Mouse (Mus musculus) forebrain, embryonic 13.5 days (tissue): ENCODE measurements around the gene Pkp2. TPM values are rescaled to one million over a fixed set of nuclear protein-coding genes. Genes with fewer than 3 reads are reported as not detected.

ENCODE experiments used
- ATAC-seq: fragments of 200-750 bp; cut with Nextera tagmentation; 2 replicates; pipeline ENCODE4 v1.8.0; 2017
- H3K27ac ChIP-seq: fragments of 300-500 bp; sonication (generic); 2 replicates; pipeline ENCODE4 v1.5.1; 2015; ENCODE audit warnings: inconsistent platforms, mild to moderate bottlenecking, moderate library complexity
- H3K27me3 ChIP-seq: fragments of 300-500 bp; sonication (generic); 2 replicates; pipeline ENCODE4 v1.6.1; 2015; ENCODE audit warnings: mild to moderate bottlenecking, inconsistent platforms
- H3K36me3 ChIP-seq: fragments of 300-500 bp; sonication (generic); 2 replicates; pipeline ENCODE4 v1.6.1; 2015; ENCODE audit warnings: mild to moderate bottlenecking, inconsistent platforms; ENCODE audit not compliant: poor library complexity, severe bottlenecking
- H3K4me1 ChIP-seq: fragments of 300-500 bp; sonication (generic); 2 replicates; pipeline ENCODE4 v1.6.1; 2015; ENCODE audit warnings: inconsistent platforms
- H3K4me2 ChIP-seq: fragments of 300-500 bp; sonication (generic); 2 replicates; pipeline ENCODE4 v1.6.1; 2015; ENCODE audit warnings: inconsistent platforms, mild to moderate bottlenecking, moderate library complexity
- H3K4me3 ChIP-seq: fragments of 300-500 bp; sonication (generic); 2 replicates; pipeline ENCODE4 v1.5.1; 2015; ENCODE audit warnings: mild to moderate bottlenecking, inconsistent platforms
- H3K9ac ChIP-seq: fragments of 300-500 bp; sonication (generic); 2 replicates; pipeline ENCODE4 v1.6.1; 2015; ENCODE audit warnings: mild to moderate bottlenecking, inconsistent platforms
- H3K9me3 ChIP-seq: fragments of 300-500 bp; sonication (generic); replicated peaks from 2 replicates; pipeline ENCODE4 v1.6.1; 2016; ENCODE audit warnings: inconsistent platforms
- WGBS: fragments of 180-500 bp; shearing (Covaris S2); methylation state at CpG from one replicate; pipeline ENCODE4 v1.1.7; 2015; 5-methylcytosine and 5-hydroxymethylcytosine counted together
- polyA plus RNA-seq: library from polyadenylated mRNA; unstranded; fragments of >200 nt; fragmentation: Nextera tagmentation; extraction: Ambion mirVana; gene quantifications from 2 replicates; pipeline ENCODE4 v1.2.1, GENCODE M21; 2015

The Pkp2 gene
- polyA plus RNA-seq, 1 experiment from 2014 or later = 1.1 TPM

DNA sequence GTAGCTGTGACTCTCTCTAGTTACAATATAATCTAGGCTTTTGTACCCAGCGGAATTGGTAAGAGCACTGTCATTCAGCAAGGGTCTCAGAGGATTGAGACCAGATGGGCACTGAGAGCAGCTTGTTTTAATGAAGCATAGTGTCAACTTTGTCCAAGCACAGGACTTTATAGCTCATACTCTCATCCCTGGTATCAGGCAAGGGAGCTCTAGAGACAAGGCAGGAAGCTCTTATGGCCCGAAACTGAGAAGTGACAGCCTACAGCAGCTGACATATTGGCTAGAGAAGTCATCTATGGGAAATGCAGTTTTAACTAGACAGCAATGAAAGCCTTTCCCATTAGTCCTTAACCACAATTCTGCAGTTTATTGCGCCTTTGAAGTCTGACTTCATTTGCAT is 59.9 kb downstream of the Pkp2 start:
- WGBS = 26% methylated on average over 3 of the region's 3 CpGs
- no peaks in the 10 kb centered on the region for H3K36me3 ChIP-seq
- no peak overlapping the region for H3K4me2 ChIP-seq

DNA sequence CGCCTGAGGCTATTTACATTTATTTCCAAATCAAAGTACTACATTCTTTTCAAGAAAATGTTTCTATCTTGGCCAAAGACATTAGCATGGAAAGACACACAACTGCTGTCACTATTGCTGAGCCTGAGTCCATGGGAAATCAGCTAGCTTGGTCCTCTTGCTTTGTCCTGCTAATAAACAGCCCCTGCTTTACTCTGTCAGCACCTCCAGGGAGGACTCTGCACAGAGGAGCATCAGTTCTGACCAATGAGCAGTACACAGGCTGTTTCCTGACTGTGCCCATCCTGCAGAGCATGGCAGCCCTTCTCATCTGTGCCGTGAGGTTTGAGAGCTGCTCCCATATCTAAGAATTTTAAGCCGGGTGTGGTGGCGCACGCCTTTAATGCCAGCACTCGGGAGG is 60.6 kb downstream of the Pkp2 start:
- Histone ChIP-seq H3K27me3 (no peaks in the 10 kb centered on the region), H3K27ac (no peak overlapping the region)

More for the DNA sequence above, 59.9 kb downstream of the Pkp2 start:
- Histone ChIP-seq H3K4me1 (peaks cover 12% of the 10 kb centered on the region), H3K9ac (no peak overlapping the region), H3K27ac (no peak overlapping the region), H3K9me3 (no peaks in the 10 kb centered on the region), H3K27me3 (no peaks in the 10 kb centered on the region), H3K4me3 (no peak overlapping the region)
- ATAC-seq = peak; percentile 19; the same call in 1 of the 2 replicates

DNA sequence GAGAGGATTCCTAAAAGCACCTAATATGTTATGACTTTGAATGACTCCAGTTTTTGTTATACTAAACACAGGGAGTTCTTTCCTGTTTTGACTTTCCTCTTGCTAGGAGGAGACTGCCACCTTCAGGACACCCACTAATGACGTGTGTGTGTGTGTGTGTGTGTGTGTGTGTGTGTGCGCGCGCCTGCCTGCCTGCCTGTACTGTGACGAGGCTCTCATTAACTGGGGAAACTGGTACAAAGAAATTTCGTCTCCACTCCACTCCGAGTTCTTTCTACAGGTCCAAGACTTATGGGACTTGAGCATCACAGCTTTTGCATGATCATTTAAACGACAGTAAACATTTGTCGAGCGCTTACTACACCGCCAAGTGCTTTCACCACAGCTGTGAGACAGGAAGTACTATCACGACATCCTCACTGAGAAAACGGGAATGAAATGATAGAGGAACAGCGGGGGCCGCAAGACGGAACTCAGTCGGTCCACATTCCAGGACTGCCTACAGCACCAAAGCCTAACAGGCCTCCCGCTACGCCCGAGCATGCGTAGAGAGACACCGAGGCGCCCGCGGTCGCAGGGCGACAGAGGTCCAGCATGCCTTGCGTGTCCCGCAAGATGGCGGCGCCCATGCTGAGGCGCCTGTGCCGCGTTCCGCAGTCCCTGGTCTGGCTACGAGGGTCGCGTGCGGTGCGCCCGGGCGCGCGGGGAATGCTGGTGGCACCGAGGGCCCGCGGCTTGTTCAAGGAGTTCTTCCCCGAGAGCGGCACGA is 89.4 kb downstream of the Pkp2 start, which contains the start of gene Yars2:
TSS of gene Yars2 (plus strand) at position 597 of the 769 bp plus-strand sequence.
- Histone ChIP-seq H3K27me3 (no peaks in the 10 kb centered on the region), H3K9ac (peak within 1 kb of the TSS; percentile 83), H3K4me3 (peak within 1 kb of the TSS; percentile 70), H3K4me2 (peak within 1 kb of the TSS; percentile 90), H3K4me1 (peaks cover 21% of the 10 kb centered on the region), H3K9me3 (no peaks in the 10 kb centered on the region), H3K27ac (peak within 1 kb of the TSS; percentile 89), H3K36me3 (peaks cover 16% of the 10 kb centered on the region)
- ATAC-seq = peak; percentile 99
- WGBS = 0% methylated on average over 48 of the region's 50 CpGs

More for the DNA sequence above, 60.6 kb downstream of the Pkp2 start:
- no peak overlapping the region for H3K4me3 ChIP-seq
- no peaks in the 10 kb centered on the region for H3K36me3 ChIP-seq
- no peak; the same call in 1 of the 2 replicates for ATAC-seq
- H3K4me1 ChIP-seq = peaks cover 12% of the 10 kb centered on the region
- H3K9me3 ChIP-seq = no peaks in the 10 kb centered on the region
- WGBS = 76% methylated on average over 6 of the region's 6 CpGs
- no peak overlapping the region for H3K4me2 ChIP-seq
- H3K9ac ChIP-seq = no peak overlapping the region

DNA sequence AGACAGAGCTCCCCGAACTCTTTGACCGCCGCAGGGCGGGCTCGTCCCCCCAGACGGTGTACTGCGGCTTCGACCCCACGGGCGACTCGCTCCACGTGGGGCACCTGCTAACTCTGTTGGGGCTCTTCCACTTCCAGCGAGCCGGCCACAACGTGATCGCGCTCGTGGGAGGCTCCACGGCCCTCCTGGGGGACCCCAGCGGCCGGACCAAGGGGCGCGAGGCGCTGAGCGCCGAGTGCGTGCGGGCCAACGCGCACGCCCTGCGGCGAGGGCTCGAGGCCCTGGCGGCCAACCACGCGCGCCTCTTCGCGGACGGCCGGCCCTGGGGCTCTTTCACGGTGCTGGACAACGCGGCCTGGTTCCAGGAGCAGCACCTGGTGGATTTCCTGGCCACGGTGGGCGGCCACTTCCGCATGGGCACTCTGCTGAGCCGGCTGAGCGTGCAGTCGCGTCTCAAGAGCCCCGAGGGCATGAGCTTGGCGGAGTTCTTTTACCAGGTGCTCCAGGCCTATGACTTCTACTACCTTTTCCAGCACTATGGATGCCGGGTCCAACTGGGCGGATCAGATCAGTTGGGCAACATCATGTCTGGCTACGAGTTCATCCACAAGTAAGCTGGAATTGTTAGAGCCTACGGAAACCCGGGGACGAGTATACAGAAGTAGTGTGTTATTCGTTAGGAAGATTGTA is 90.2 kb downstream of the Pkp2 start:
- Histone ChIP-seq H3K27ac (peak overlapping the region; percentile 89), H3K9ac (peak overlapping the region; percentile 83), H3K4me1 (peaks cover 21% of the 10 kb centered on the region), H3K36me3 (peaks cover 22% of the 10 kb centered on the region), H3K4me2 (peak overlapping the region; percentile 90), H3K4me3 (peak overlapping the region; percentile 70), H3K27me3 (no peaks in the 10 kb centered on the region), H3K9me3 (no peaks in the 10 kb centered on the region)
- WGBS = 0% methylated on average over 52 of the region's 61 CpGs
- ATAC-seq = peak; percentile 58

DNA sequence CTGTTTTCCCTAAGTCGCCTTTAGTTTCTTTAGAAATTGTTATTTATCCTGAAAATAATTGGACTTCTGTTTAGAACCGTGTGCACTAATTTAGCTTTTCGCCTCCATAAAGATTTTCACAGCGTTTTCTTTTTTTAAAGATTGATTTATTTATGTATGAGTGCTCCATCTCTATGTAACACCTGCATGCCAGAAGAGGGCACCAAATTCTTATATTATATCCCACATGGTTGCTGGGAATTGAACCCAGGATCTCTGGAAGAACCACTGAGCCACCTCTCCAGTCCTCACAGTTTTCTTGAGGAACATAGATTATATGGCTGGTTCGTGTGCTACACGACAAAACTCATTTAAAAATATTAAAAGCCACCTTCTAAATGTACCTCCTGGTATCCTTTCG is 90.8 kb downstream of the Pkp2 start:
- Histone ChIP-seq H3K9ac (peak overlapping the region; percentile 83; the same call in 1 of the 2 replicates), H3K9me3 (no peaks in the 10 kb centered on the region), H3K36me3 (peaks cover 24% of the 10 kb centered on the region), H3K4me1 (peaks cover 21% of the 10 kb centered on the region), H3K27me3 (no peaks in the 10 kb centered on the region), H3K4me2 (peak overlapping the region; percentile 90), H3K27ac (no peak overlapping the region), H3K4me3 (peak overlapping the region; percentile 70)
- WGBS = 22% methylated on average over 7 of the region's 7 CpGs
- no peak for ATAC-seq

DNA sequence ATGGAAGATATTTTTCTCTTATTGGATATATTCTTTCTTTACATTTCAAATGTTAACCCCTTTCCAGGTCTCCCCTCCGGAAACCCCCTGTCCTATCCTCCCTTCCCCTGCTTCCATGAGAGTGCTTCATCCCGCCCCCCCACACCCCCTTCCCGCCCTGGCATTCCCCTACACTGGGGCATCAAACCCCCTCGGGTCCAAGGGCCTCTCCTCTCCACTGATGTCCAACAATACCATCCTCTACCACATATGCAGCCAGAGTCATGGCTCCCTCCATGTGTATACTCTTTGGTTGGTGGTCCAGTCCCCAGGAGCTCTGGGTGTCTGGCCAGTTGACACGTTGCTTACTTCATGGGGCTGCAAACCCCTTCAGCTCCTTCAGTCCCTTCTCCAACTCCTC is 98.2 kb downstream of the Pkp2 start:
- 86% methylated on average over 5 of the region's 5 CpGs for WGBS
- H3K4me1 ChIP-seq = no peaks in the 10 kb centered on the region
- H3K27me3 ChIP-seq = no peaks in the 10 kb centered on the region
- H3K27ac ChIP-seq = no peak overlapping the region
- H3K9me3 ChIP-seq = no peaks in the 10 kb centered on the region
- ATAC-seq = no peak
- no peak overlapping the region for H3K4me3 ChIP-seq
- H3K9ac ChIP-seq = no peak overlapping the region
- H3K36me3 ChIP-seq = peaks cover 75% of the 10 kb centered on the region
- no peak overlapping the region for H3K4me2 ChIP-seq

Other genes starting within 250 kb of the Pkp2 start
- 28.8 and 30.3 TPM in 2 replicates for gene Yars2, start 89.6 kb downstream of the Pkp2 start, polyA plus RNA-seq
- 81.3 and 82.3 TPM in 2 replicates for gene Dnm1l, start 145.6 kb downstream of the Pkp2 start, polyA plus RNA-seq